Mouse (Mus musculus) kidney, postnatal 25 days (tissue): ENCODE measurements around the gene Selenbp1.

Experiments used
- DNase-seq, 2 experiments: peaks; one replicate each; pipeline ENCODE4 v3.0.0; 2021; ENCODE audit warnings: mixed read lengths in 2 of 2

The Selenbp1 gene

GRCm38 (mm10) chr3:94984312-94984711 lies 51.5 kb downstream of the Selenbp1 start:
- DNase-seq, result no peak

GRCm38 (mm10) chr3:94985513-94985912 lies 52.7 kb downstream of the Selenbp1 start:
- DNase-seq, result peak in 1 of 2 experiments; percentile 29

GRCm38 (mm10) chr3:94987578-94987977 lies 54.7 kb downstream of the Selenbp1 start:
- DNase-seq, result peak; percentile 39 to 66

- DNase-seq, result peak in 1 of 2 experiments; percentile 35
These were observed 56.4 kb downstream of the Selenbp1 start for GRCm38 (mm10) chr3:94989159-94989761.
